Mouse (Mus musculus) heart, postnatal 0 days (tissue): ENCODE measurements around the gene Shisa2.

ENCODE experiments used
- CTCF ChIP-seq: IDR thresholded peaks from 2 replicates; pipeline ENCODE4 v1.5.1; 2016; ENCODE audit warnings: antibody characterized with exemption, control low read depth, low read depth
- EP300 ChIP-seq: IDR thresholded peaks from 2 replicates; pipeline ENCODE4 v1.6.1; 2016; ENCODE audit warnings: antibody characterized with exemption, low read depth

- no peak for TF ChIP-seq EP300
- no peak for TF ChIP-seq CTCF
Measured at GRCm38 (mm10) chr14:59672893-59673515, 47.9 kb downstream of the Shisa2 start.
